8 mouse cellular contexts compared by ENCODE assay signal in genomic region chr11:118326991-118327971, GRCm38 (mm10). TPM values are rescaled to one million over a fixed set of nuclear protein-coding genes. Genes with fewer than 3 reads are reported as not detected.
DNase-seq lines count a peak whose midpoint lies in the region; TF ChIP-seq lines count a peak whose summit lies in the region.

No protein-coding gene starts in this region.

- peak overlapping the region; percentile 73 for H3K27ac ChIP-seq in testis, adult 2 months (ENCODE audit: control insufficient read depth, insufficient read depth, low read depth, low read length)

- no peaks in the 10 kb centered on the region for H3K36me3 ChIP-seq in testis, adult 2 months (ENCODE audit: control insufficient read depth, insufficient read depth, low read length)

- intact Hi-C loops in heart, postnatal 36 days (cut with DNase I) = no loop called here

- peaks cover 29% of the 10 kb centered on the region for H3K4me1 ChIP-seq in testis, adult 2 months (ENCODE audit: control insufficient read depth, insufficient read depth, low read length)

- TF ChIP-seq POLR2A in testis, adult 2 months (IDR thresholded peaks at IDR 0.05; ENCODE audit: control insufficient read depth, low read depth, low read length) = no peak; the same call in 1 of the 2 replicates

- no peak for TF ChIP-seq CTCF in testis, adult 2 months (IDR thresholded peaks at IDR 0.05; ENCODE audit: control insufficient read depth, insufficient read depth, insufficient replicate concordance, low read depth, low read length)

- H3K4me3 ChIP-seq in testis, adult 2 months (ENCODE audit: control insufficient read depth, low read depth, low read length) = no peak overlapping the region

- DNase-seq in adrenal gland, adult 2 months = peak; percentile 66
- DNase-seq in cerebellum, adult 9-10 months = peak; percentile 59
- DNase-seq in frontal cortex, postnatal 10 days (ENCODE audit: low spot score in 2 of 2) = peak; percentile 80 to 82
- peak; percentile 68 to 73 for DNase-seq in heart, postnatal 36 days
- peak; percentile 63 to 73 for DNase-seq in layer of hippocampus, postnatal 25 days (ENCODE audit: extremely low spot score in 1 of 2, low spot score in 1 of 2)
- DNase-seq in mesoderm, embryonic 11.5 days (ENCODE audit: low read depth, low spot score) = peak; percentile 47
- DNase-seq in natural killer cell, adult 2 months (ENCODE audit: low spot score in 2 of 2) = no peak

- H3K27me3 ChIP-seq in testis, adult 2 months (ENCODE audit: control insufficient read depth, insufficient read depth, low read length) = no peaks in the 10 kb centered on the region

RNA-seq across cellular contexts. Expression of gene Cep295nl, which starts 15.0 kb away (rescaled TPM):
- under 1 TPM; 0.46 to 0.93 TPM for total RNA-seq in adrenal gland, adult 2 months (2021)
- 0.12 TPM in 1 of 2 replicates, not detected in the other for polyA plus RNA-seq in adrenal gland, adult 2 months (2012; rRNA removed)
- under 1 TPM; 0.56 to 0.76 TPM for total RNA-seq in heart, postnatal 36 days (2021)
- under 1 TPM; 0.57 to 0.99 TPM for total RNA-seq in layer of hippocampus, postnatal 25 days (2021)
- polyA plus RNA-seq in testis, adult 2 months (2012; rRNA removed) = 274 and 283 TPM in 2 replicates

RNA-seq across cellular contexts. Expression of gene Timp2, which starts 28.3 kb away (rescaled TPM):
- total RNA-seq in adrenal gland, adult 2 months (2021) = 100 to 1,000 TPM in 1 of 2 experiments, 10 to 100 TPM in 1; 89.7 to 198 TPM
- polyA plus RNA-seq in adrenal gland, adult 2 months (2012; rRNA removed) = 79.4 and 126 TPM in 2 replicates
- 100 to 1,000 TPM; 118 to 123 TPM for total RNA-seq in heart, postnatal 36 days (2021)
- 100 to 1,000 TPM; 183 to 222 TPM for total RNA-seq in layer of hippocampus, postnatal 25 days (2021)
- 81.7 and 94.1 TPM in 2 replicates for polyA plus RNA-seq in testis, adult 2 months (2012; rRNA removed)

RNA-seq across cellular contexts. Expression of gene Usp36, which starts 37.2 kb away (rescaled TPM):
- total RNA-seq in adrenal gland, adult 2 months (2021) = 10 to 100 TPM; 18.7 to 26.2 TPM
- polyA plus RNA-seq in adrenal gland, adult 2 months (2012; rRNA removed) = 21.4 and 22.4 TPM in 2 replicates
- total RNA-seq in heart, postnatal 36 days (2021) = 10 to 100 TPM; 12.6 to 15.2 TPM
- 10 to 100 TPM; 20.3 to 26.7 TPM for total RNA-seq in layer of hippocampus, postnatal 25 days (2021)
- polyA plus RNA-seq in testis, adult 2 months (2012; rRNA removed) = 3.7 and 3.9 TPM in 2 replicates

Comparison
In these comparisons a context has a peak if more than half of its experiments do, and no peak if none do; other contexts are left out.
1. DNase-seq: peak in adrenal gland, adult 2 months (single experiment), cerebellum, adult 9-10 months (single experiment), frontal cortex, postnatal 10 days (2 of 2), heart, postnatal 36 days (2 of 2), layer of hippocampus, postnatal 25 days (2 of 2) and mesoderm, embryonic 11.5 days (single experiment); none in natural killer cell, adult 2 months (0 of 2).